Mouse (Mus musculus) C2C12 (cell line): ENCODE data around the gene Nipa1. TPM values are rescaled to one million over a fixed set of nuclear protein-coding genes. Genes with fewer than 3 reads are reported as not detected.

ENCODE experiments used
- H3K27me3 ChIP-seq: one replicate; pipeline ENCODE4 v1.6.1; 2011; ENCODE audit not compliant: control insufficient read depth, insufficient read depth, insufficient read length
- H3K36me3 ChIP-seq: one replicate; pipeline ENCODE4 v1.6.1; 2011; ENCODE audit not compliant: control insufficient read depth, insufficient read depth
- H3K4me3 ChIP-seq: one replicate; pipeline ENCODE4 v1.5.1; 2011; ENCODE audit warnings: mild to moderate bottlenecking, control low read depth; ENCODE audit not compliant: poor library complexity, insufficient read depth, severe bottlenecking
- H3K79me2 ChIP-seq: one replicate; pipeline ENCODE4 v1.6.1; 2011; ENCODE audit not compliant: control insufficient read depth, insufficient read depth
- H3K79me3 ChIP-seq: one replicate; pipeline ENCODE4 v1.6.1; 2011; ENCODE audit warnings: low read depth, control low read depth
- H3ac ChIP-seq: one replicate; pipeline ENCODE3; 2011; ENCODE audit warnings: low read depth; ENCODE audit not compliant: control insufficient read depth, insufficient read length
- CEBPB ChIP-seq: IDR thresholded peaks from one replicate; pipeline ENCODE4 v1.6.1; 2011; ENCODE audit warnings: low read depth, mild to moderate bottlenecking, control low read depth, moderate library complexity
- CTCF ChIP-seq: IDR thresholded peaks from one replicate; pipeline ENCODE4 v1.5.1; 2011; ENCODE audit not compliant: control insufficient read depth, insufficient read depth, insufficient read length
- FOSL1 ChIP-seq: IDR thresholded peaks from one replicate; pipeline ENCODE4 v1.8.0; 2011; ENCODE audit warnings: mild to moderate bottlenecking, low read length; ENCODE audit not compliant: poor library complexity, insufficient read depth, severe bottlenecking
- MAX ChIP-seq: IDR thresholded peaks from one replicate; pipeline ENCODE4 v1.6.1; 2011; ENCODE audit warnings: mild to moderate bottlenecking, control low read depth
- MYOD1 ChIP-seq: IDR thresholded peaks from one replicate; pipeline ENCODE4 v1.6.1; 2011; ENCODE audit warnings: low read depth; ENCODE audit not compliant: control insufficient read depth, insufficient read length
- MYOG ChIP-seq: IDR thresholded peaks from one replicate; pipeline ENCODE4 v1.6.1; 2011; ENCODE audit not compliant: control insufficient read depth, insufficient read length; ENCODE audit errors: extremely low read depth
- USF1 ChIP-seq: IDR thresholded peaks from one replicate; pipeline ENCODE4 v1.6.1; 2011; ENCODE audit warnings: low read depth, mild to moderate bottlenecking, control low read depth, moderate library complexity
- polyA plus RNA-seq: library from polyadenylated mRNA; unstranded; fragments of >200 nt; fragmentation: generic; extraction: Trizol; gene quantifications from one replicate; pipeline ENCODE4 v1.2.1, GENCODE M21; 2012; ENCODE audit warnings: missing spikeins

Nipa1 gene
- polyA plus RNA-seq, 1 experiment: 3.9 TPM

- Histone ChIP-seq H3K79me3 (no peaks in the 10 kb centered on the region), H3K36me3 (no peaks in the 10 kb centered on the region), H3ac (no peak overlapping the region), H3K4me3 (no peak overlapping the region), H3K27me3 (no peaks in the 10 kb centered on the region), H3K79me2 (no peaks in the 10 kb centered on the region)
- TF ChIP-seq CEBPB: no peak
- no peak for TF ChIP-seq MYOD1
- no peak for TF ChIP-seq MYOG
- TF ChIP-seq USF1: no peak
- TF ChIP-seq MAX: no peak
- no peak for TF ChIP-seq FOSL1
- TF ChIP-seq CTCF: no peak
Observed at GRCm38 (mm10) chr7:56023586-56023985, 3.8 kb upstream of the Nipa1 start.

- Histone ChIP-seq H3K79me2 (no peaks in the 10 kb centered on the region), H3ac (peak overlapping the region; percentile 71), H3K36me3 (no peaks in the 10 kb centered on the region), H3K4me3 (peak overlapping the region; percentile 43), H3K79me3 (no peaks in the 10 kb centered on the region), H3K27me3 (no peaks in the 10 kb centered on the region)
- TF ChIP-seq CEBPB (no peak), CTCF (no peak), MYOG (no peak), USF1 (no peak), FOSL1 (no peak)
Observed at GRCm38 (mm10) chr7:56018972-56019929, 503 bp downstream of the Nipa1 start.

GRCm38 (mm10) chr7:56018446-56018971 lies 1.2 kb downstream of the Nipa1 start:
- TF ChIP-seq MYOG (no peak), CTCF (no peak), MAX (no peak), FOSL1 (no peak), USF1 (no peak), CEBPB (no peak), MYOD1 (no peak)
- Histone ChIP-seq H3ac (no peak overlapping the region), H3K27me3 (no peaks in the 10 kb centered on the region), H3K4me3 (no peak overlapping the region), H3K36me3 (no peaks in the 10 kb centered on the region), H3K79me3 (no peaks in the 10 kb centered on the region), H3K79me2 (no peaks in the 10 kb centered on the region)

- no peaks in the 10 kb centered on the region for H3K79me2 ChIP-seq
Observed at GRCm38 (mm10) chr7:56017761-56018160, 2.0 kb downstream of the Nipa1 start.

GRCm38 (mm10) chr7:56015837-56016236 lies 3.9 kb downstream of the Nipa1 start:
- H3ac ChIP-seq: no peak overlapping the region
- no peaks in the 10 kb centered on the region for H3K79me2 ChIP-seq
- no peak for TF ChIP-seq FOSL1
- TF ChIP-seq USF1: no peak
- no peak for TF ChIP-seq MYOD1
- TF ChIP-seq MYOG: no peak
- TF ChIP-seq MAX: no peak
- no peak for TF ChIP-seq CEBPB
- H3K36me3 ChIP-seq: no peaks in the 10 kb centered on the region
- no peak overlapping the region for H3K4me3 ChIP-seq
- no peaks in the 10 kb centered on the region for H3K27me3 ChIP-seq
- no peaks in the 10 kb centered on the region for H3K79me3 ChIP-seq

More at GRCm38 (mm10) chr7:56017761-56018160, 2.0 kb downstream of the Nipa1 start:
- H3ac ChIP-seq: no peak overlapping the region
- H3K36me3 ChIP-seq: no peaks in the 10 kb centered on the region
- H3K79me3 ChIP-seq: no peaks in the 10 kb centered on the region
- no peak for TF ChIP-seq MAX
- TF ChIP-seq MYOG: no peak
- no peak for TF ChIP-seq CEBPB
- no peak for TF ChIP-seq MYOD1
- TF ChIP-seq FOSL1: no peak
- TF ChIP-seq CTCF: no peak
- TF ChIP-seq USF1: no peak
- no peak overlapping the region for H3K4me3 ChIP-seq
- H3K27me3 ChIP-seq: no peaks in the 10 kb centered on the region
